Mouse (Mus musculus): ENCODE measurements at regions not wholly inside any gene's neighbourhood (a gene's known extent, or its start where the extent isn't known, plus 50 kb on each side); places are given as distances from the start of the nearest gene placed in this dataset.

DNA sequence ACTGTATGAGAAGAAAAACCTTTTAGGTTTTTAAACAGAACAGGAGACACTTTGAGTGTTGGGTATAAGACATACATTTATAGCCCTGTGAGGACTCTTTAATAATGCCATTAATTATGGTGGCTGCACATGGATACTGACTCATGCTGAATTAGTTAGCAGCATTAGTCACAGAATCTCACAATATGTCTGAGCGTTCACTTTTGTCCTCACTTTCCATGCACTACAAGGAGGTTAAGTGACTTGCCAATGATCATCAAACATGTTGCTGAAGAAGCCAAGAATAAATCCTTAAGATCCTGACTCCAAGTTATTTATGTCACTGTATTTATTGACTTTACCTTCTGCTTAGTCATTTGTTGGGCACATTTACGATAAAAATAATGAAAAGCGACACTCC lies 105.6 kb upstream of the Atxn7l3b start:
- DNase-seq, result no peak

DNA sequence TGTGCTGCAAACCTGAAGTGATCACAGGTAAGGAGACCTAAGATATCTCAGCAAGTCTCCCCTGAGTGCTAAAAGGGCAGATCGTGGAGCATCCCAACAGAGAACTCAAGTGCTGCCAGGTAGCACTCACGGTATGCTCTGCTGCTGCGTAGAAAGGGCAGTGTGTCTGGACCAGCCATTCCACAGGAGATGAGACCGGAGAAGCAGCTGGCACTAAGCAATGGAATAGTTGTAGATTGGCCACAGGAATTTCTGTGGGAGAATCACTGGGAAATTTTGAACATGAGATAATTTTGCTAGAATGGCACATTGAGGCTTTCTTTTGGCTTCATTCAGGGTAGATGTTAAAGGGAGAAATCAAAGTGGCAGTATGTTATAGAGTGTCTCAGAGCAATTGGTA lies 104.1 kb upstream of the Atxn7l3b start:
- DNase-seq, result no peak

DNA sequence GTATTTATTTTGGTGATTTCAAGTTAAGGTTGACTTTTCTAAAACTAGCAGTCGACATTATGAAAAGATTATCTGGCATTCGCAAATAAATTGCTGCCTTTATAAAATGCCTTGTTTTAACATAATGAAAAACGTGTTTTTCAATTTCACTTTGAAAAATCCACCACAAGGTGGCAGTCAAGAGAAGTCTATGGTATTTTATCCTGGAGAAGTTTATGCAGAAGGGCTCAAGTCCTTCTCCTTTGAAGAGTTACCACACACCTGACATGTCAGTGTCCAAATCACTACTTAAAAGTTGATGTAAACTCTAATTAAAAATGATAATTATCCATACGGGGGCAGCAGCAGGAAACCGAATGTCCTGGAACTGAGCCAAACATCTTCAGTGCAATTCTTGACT lies 98.5 kb upstream of the Atxn7l3b start:
- peak; percentile 52 for DNase-seq

DNA sequence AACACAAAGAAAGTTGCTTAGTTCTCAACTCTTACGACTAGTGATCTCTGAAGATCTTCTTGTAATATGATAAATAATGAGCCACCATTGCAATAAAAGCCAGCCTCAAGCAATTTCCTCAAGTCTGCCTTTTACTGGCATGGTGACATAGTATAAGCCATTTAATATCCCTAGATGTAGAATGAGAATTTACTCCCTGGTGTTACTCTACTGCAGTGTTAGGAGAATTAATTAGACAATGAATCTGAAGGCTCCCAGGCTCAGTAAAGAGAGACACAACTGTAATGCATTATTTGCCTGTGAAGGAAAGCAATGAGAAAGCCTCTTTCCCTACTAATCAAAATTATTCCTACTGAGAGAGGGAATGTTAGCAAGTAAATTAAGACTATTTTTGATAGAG lies 95.8 kb upstream of the Atxn7l3b start:
- no peak for DNase-seq

DNA sequence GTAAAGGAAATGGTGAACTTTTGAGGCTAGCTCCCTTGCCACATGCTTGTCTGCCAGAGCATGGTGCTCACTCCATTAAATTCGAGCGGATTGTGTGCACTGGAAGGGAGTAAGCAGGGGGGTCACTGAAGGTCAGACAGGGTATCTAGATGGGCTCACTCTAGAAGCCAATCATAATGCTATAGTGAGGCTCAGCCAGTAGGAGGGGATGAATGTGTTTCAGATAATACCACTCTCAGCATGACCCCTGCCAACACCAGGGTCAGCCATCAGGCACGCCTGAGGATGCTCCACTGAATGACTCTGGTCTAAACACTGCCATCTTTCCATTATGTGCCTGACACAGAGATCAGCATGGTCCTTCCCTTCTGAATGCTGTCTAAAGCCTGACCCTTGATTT lies 80.3 kb upstream of the Atxn7l3b start:
- no peak for DNase-seq

DNA sequence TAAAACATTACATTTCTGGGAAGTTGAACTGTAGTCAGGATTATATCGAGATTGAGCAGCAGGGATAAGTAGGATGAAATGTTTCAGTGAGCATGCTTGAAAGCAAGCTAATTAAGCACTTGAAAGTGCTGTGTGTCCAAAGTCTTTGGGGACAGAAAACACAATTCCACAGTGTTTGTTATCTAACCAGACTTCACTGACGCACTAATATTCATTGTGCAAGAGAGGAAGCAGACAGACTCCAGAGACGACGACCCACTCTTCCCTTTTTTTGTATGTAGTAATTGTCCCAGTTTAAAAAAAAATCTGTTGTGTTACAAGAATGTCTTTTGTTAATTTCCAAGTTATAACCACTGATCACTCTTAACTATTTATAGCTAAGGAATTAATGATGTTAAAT lies 61.9 kb upstream of the Atxn7l3b start:
- DNase-seq, result no peak

- DNase-seq, result no peak
Observed at GRCm38 (mm10) chr10:112982697-112983096, 53.9 kb upstream of the Atxn7l3b start.
